ENCODE assay signal across 8 mouse cellular contexts in the genomic region with DNA sequence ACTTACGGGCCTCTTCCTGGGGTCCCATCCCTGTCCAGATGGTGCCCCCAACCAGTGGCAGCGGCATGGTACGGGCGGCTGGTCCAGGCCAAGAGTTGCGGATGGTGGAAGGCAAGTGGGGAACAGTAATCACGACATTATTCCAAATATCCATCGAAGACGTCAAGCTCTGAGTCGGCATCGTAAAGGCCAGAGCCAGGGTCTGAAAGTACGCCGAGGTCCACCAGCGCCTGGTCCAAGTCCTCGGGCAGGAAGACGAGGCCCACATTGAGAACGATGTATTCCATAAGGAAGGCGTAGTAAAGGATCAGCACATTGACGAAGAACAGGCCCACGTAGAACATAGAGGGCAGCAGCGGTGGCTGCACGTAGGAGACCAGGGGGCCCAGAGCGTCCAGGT. TPM values are rescaled to one million over a fixed set of nuclear protein-coding genes. Genes with fewer than 3 reads are reported as not detected.
DNase-seq lines count a peak whose midpoint lies in the region; ATAC-seq and TF ChIP-seq lines count a peak whose summit lies in the region.

No protein-coding gene starts in this region.

- H3K4me2 ChIP-seq in liver, embryonic 14.5 days (ENCODE audit: low read depth) = peak overlapping the region; percentile 92

- no peak for ATAC-seq in cerebellum, adult (ENCODE audit: insufficient number of reproducible peaks, low FRiP score, low TSS enrichment)
- ATAC-seq in liver, embryonic 14.5 days (ENCODE audit: insufficient read depth) = no peak

- H3K27me3 ChIP-seq in hindbrain, embryonic 10.5 days (ENCODE audit: insufficient read depth, poor library complexity, severe bottlenecking) = no peaks in the 10 kb centered on the region
- H3K27me3 ChIP-seq in liver, embryonic 14.5 days (ENCODE audit: control insufficient read depth, insufficient read depth, low read length) = no peaks in the 10 kb centered on the region
- no peaks in the 10 kb centered on the region for H3K27me3 ChIP-seq in small intestine, adult 2 months (ENCODE audit: control insufficient read depth, insufficient read depth, low read length)

- peaks cover 55% of the 10 kb centered on the region for H3K4me1 ChIP-seq in hindbrain, embryonic 10.5 days (replicated peaks)
- H3K4me1 ChIP-seq in liver, embryonic 14.5 days (replicated peaks; ENCODE audit: control insufficient read depth in 2 of 2, insufficient read depth in 2 of 2, low read length in 1 of 2) = peaks cover 10 to 22% of the 10 kb centered on the region in 2 experiments
- H3K4me1 ChIP-seq in small intestine, adult 2 months (ENCODE audit: control insufficient read depth, insufficient read depth, insufficient read length, low read length) = peaks cover 13% of the 10 kb centered on the region; the same call in 1 of the 2 replicates

- H3K36me3 ChIP-seq in hindbrain, embryonic 10.5 days = peaks cover 3% of the 10 kb centered on the region; the same call in 1 of the 2 replicates
- H3K36me3 ChIP-seq in liver, embryonic 14.5 days (replicated peaks; ENCODE audit: control insufficient read depth, insufficient read depth, low read depth) = no peaks in the 10 kb centered on the region
- no peaks in the 10 kb centered on the region for H3K36me3 ChIP-seq in small intestine, adult 2 months (ENCODE audit: control insufficient read depth, insufficient read depth, low read length)

- no peaks in the 10 kb centered on the region for H3K9me3 ChIP-seq in hindbrain, embryonic 10.5 days
- H3K9me3 ChIP-seq in liver, embryonic 14.5 days (ENCODE audit: control insufficient read depth, low read length) = no peaks in the 10 kb centered on the region

- peak overlapping the region; percentile 56 for H3K9ac ChIP-seq in liver, embryonic 14.5 days (replicated peaks)

- peak; percentile 51 for DNase-seq in cerebellum, adult 11 months
- peak; percentile 15 for DNase-seq in urinary bladder, postnatal 25 days (ENCODE audit: low spot score)
- DNase-seq in urinary bladder, postnatal 10 days (ENCODE audit: low spot score) = no peak
- no peak for DNase-seq in hindbrain, embryonic 10.5 days (ENCODE audit: low spot score)
- no peak for DNase-seq in liver, embryonic 14.5 days (ENCODE audit: low read depth in 3 of 3, low spot score in 3 of 3)
- no peak for DNase-seq in Muller cell, postnatal 12 days (ENCODE audit: inconsistent ontology term)

- peak overlapping the region; percentile 87 for H3K4me3 ChIP-seq in hindbrain, embryonic 10.5 days
- H3K4me3 ChIP-seq in liver, embryonic 14.5 days (ENCODE audit: insufficient read depth in 1 of 2, low read depth in 2 of 2, low read length in 2 of 2) = peak overlapping the region; percentile 63 to 75
- peak overlapping the region; percentile 69 for H3K4me3 ChIP-seq in small intestine, adult 2 months (ENCODE audit: low read depth, low read length)

- no peak for TF ChIP-seq POLR2A in small intestine, adult 2 months (IDR thresholded peaks at IDR 0.05; ENCODE audit: low read depth, low read length)

- TF ChIP-seq CTCF in liver, embryonic 14.5 days (IDR thresholded peaks at IDR 0.05; ENCODE audit: low read depth) = no peak
- TF ChIP-seq CTCF in small intestine, adult 2 months (IDR thresholded peaks at IDR 0.05; ENCODE audit: extremely low read depth, insufficient read length, insufficient replicate concordance, low read depth, low read length) = no peak

- 4% methylated on average over 22 of the region's 22 CpGs for WGBS in hindbrain, embryonic 10.5 days
- WGBS in liver, embryonic 14.5 days (ENCODE audit: insufficient replicate concordance) = 10% methylated on average over 22 of the region's 22 CpGs
- 6% methylated on average over 22 of the region's 22 CpGs for WGBS in small intestine, adult 2 months

- TF ChIP-seq EP300 in liver, embryonic 14.5 days (IDR thresholded peaks at IDR 0.05; ENCODE audit: low read depth) = no peak

- peak overlapping the region; percentile 95 for H3K27ac ChIP-seq in hindbrain, embryonic 10.5 days
- no peak overlapping the region for H3K27ac ChIP-seq in liver, embryonic 14.5 days
- H3K27ac ChIP-seq in small intestine, adult 2 months (ENCODE audit: insufficient read depth, low read depth, low read length) = no peak overlapping the region

RNA-seq across cellular contexts. Expression of a gene that starts 0.6 kb away (rescaled TPM):
- 14.9 and 22.1 TPM in 2 replicates for polyA plus RNA-seq in hindbrain, embryonic 10.5 days (2016; fragmentation: Nextera tagmentation; extraction: Ambion mirVana)
- 4.3 and 4.8 TPM in 2 replicates for polyA plus RNA-seq in liver, embryonic 14.5 days (2012; rRNA removed)
- 3.9 and 4.7 TPM in 2 replicates for polyA plus RNA-seq in liver, embryonic 14.5 days (2014; fragmentation: Nextera tagmentation; extraction: Ambion mirVana)
- 34.9 and 38.3 TPM in 2 replicates for polyA plus RNA-seq in small intestine, adult 2 months (2012; rRNA removed)

RNA-seq across cellular contexts. Expression of a gene that starts 2.9 kb away (rescaled TPM):
- polyA plus RNA-seq in hindbrain, embryonic 10.5 days (2016; fragmentation: Nextera tagmentation; extraction: Ambion mirVana) = 34.5 and 35.0 TPM in 2 replicates
- polyA plus RNA-seq in liver, embryonic 14.5 days (2012; rRNA removed) = 2.7 and 3.1 TPM in 2 replicates
- polyA plus RNA-seq in liver, embryonic 14.5 days (2014; fragmentation: Nextera tagmentation; extraction: Ambion mirVana) = 9.6 and 10.0 TPM in 2 replicates
- 7.6 and 14.3 TPM in 2 replicates for polyA plus RNA-seq in small intestine, adult 2 months (2012; rRNA removed)

Comparison
In these comparisons a context has a peak if more than half of its experiments do, and no peak if none do; other contexts are left out.
1. DNase-seq: peak in cerebellum, adult 11 months (single experiment) and urinary bladder, postnatal 25 days (single experiment); none in urinary bladder, postnatal 10 days (single experiment), hindbrain, embryonic 10.5 days (single experiment), liver, embryonic 14.5 days (0 of 3) and Muller cell, postnatal 12 days (single experiment).
2. Peak in every context shown above with its lines, with median percentiles within 50 percentile points of each other: H3K4me3 ChIP-seq.